Mouse (Mus musculus) brown adipose tissue, adult 24 weeks (tissue): ENCODE data around the gene Rcor2. TPM values are rescaled to one million over a fixed set of nuclear protein-coding genes. Genes with fewer than 3 reads are reported as not detected.

Source experiments
- H3K27ac ChIP-seq: fragments of 200-500 bp; replicated peaks from 2 replicates; pipeline ENCODE4 v1.5.1; 2012; ENCODE audit warnings: low read depth, mild to moderate bottlenecking, low read length
- H3K4me1 ChIP-seq: fragments of 200-500 bp; 2 replicates; pipeline ENCODE4 v1.6.1; 2012; ENCODE audit warnings: low read length, mixed read lengths; ENCODE audit not compliant: control insufficient read depth, insufficient read depth, insufficient read length
- H3K4me3 ChIP-seq: fragments of 200-500 bp; 2 replicates; pipeline ENCODE4 v1.5.1; 2012; ENCODE audit warnings: low read depth, mild to moderate bottlenecking, low read length, moderate library complexity; ENCODE audit not compliant: insufficient read depth
- polyA plus RNA-seq: library from polyadenylated mRNA; stranded (reverse); fragments of >200 nt; gene quantifications from 2 replicates; pipeline ENCODE4 v1.2.4, GENCODE M21; 2012; ENCODE audit not compliant: missing spikeins, insufficient read depth, insufficient read length

The Rcor2 gene
- polyA plus RNA-seq, 1 experiment = 7.8 TPM

GRCm38 (mm10) chr19:7275131-7275789 is 8.1 kb downstream of the Rcor2 start:
- Histone ChIP-seq H3K27ac (no peak overlapping the region), H3K4me1 (peaks cover 15% of the 10 kb centered on the region; the same call in 1 of the 2 replicates), H3K4me3 (no peak overlapping the region)

DNA sequence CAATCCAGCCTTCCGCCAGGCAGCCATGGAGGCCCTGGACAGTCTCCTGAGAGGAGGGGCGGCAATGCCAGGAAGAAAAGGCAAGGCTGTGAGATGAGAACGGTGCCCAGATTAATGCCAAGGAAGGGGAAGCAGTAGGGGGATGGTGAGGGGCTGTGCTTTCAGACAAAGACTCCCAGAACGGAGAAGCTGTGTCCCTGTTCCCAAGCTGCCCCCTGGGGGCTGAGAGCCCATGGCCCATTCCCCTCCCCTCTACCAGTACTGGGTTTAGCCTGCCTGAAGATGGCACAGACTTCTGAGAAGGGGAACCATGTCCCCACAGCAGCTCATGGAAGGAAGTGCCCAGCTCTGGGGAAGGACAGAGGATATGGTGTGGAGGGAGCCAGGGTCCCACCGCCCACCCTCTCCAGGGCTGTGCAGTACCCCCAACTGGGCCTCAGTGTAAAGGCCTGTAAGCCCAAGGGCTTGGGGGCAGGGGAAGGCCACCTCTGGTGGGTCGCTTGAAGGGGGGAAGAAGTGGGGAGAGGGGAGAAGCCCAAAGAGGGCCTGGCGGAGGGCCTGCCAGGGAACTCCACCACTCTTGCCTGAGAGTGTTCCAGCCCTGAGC is 9.0 kb downstream of the Rcor2 start:
- no peak overlapping the region for H3K4me3 ChIP-seq
- peaks cover 15% of the 10 kb centered on the region; the same call in 1 of the 2 replicates for H3K4me1 ChIP-seq
- H3K27ac ChIP-seq = no peak overlapping the region; the same call in 1 of the 2 replicates

- Histone ChIP-seq H3K4me3 (no peak overlapping the region), H3K4me1 (peaks cover 15% of the 10 kb centered on the region; the same call in 1 of the 2 replicates), H3K27ac (no peak overlapping the region)
Measured at GRCm38 (mm10) chr19:7276796-7277195, 9.7 kb downstream of the Rcor2 start.

DNA sequence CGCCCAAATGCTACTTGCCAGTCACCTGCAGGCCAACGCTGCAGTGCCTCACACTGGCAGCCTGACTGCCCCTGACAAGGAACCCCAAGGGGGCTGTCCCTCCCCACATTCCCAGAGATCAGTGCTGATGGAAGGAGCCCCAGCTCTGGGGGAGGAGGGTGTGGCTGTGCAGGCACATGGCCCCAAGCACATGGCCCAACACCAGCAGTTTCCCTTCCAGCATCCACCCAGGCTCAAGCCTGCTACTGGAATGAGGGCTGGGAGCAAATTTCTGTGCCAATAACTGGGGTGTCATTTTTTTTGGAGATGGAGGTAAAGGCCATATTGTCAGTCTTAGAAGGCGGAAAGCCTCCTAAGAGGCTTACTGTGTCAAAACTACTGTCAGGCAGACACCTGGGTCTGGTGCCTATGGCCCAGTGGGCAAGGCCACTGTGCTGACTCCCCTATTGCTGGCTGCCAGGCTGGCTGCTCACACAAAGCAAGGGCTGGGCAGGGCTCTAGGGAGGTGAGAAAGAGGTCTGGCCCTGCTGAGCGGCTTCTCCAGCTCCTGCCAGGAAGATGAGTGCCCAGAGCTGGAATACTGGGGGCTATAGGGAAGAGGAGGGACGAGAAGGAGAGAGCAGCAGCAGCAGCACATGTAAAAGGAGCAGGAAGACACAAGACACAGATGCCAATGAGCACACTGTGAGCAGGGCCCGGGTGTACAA is 11.2 kb downstream of the Rcor2 start:
- Histone ChIP-seq H3K4me3 (no peak overlapping the region), H3K27ac (no peak overlapping the region), H3K4me1 (peaks cover 15% of the 10 kb centered on the region; the same call in 1 of the 2 replicates)

GRCm38 (mm10) chr19:7279114-7279513 is 12.0 kb downstream of the Rcor2 start:
- Histone ChIP-seq H3K27ac (no peak overlapping the region), H3K4me1 (peaks cover 15% of the 10 kb centered on the region; the same call in 1 of the 2 replicates), H3K4me3 (no peak overlapping the region)

GRCm38 (mm10) chr19:7280557-7281330 is 13.6 kb downstream of the Rcor2 start:
- H3K27ac ChIP-seq = no peak overlapping the region
- no peak overlapping the region for H3K4me3 ChIP-seq
- peaks cover 15% of the 10 kb centered on the region; the same call in 1 of the 2 replicates for H3K4me1 ChIP-seq

DNA sequence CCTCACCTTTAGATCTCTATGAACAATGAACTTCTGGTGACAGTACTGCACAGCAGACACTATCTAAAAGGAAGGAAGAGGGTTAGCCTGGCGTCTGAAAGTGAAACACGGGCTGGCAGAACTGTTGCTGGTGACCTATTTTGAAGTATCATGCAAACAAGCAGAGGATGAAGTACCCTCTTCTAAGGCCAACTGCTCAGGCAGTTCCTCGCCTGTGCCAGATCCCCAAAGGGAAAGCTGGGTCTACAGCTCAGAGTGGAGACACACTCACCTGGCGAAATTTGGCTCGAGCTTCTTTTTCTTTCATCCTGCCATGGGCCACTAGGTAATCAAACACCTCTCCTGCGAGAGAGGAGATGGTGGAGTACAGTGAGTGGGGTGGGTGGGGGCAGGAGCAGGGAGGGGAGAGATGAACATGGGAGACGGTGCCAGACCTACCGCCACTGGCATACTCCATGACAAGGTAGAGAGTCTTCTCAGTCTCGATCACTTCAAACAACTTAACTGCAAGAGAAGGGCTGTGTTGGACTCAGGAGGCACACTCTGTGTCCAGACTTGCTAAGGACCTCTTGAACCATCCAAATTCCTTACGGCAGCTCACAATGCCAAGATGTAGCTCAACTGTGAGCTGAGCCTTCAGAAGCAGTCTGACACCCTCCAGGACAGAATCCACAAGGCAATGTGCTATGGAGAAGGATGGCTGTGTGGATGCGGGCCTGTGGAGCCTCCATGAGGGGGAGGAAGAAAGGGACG is 19.6 kb downstream of the Rcor2 start:
- Histone ChIP-seq H3K4me1 (peaks cover under 1% of the 10 kb centered on the region; the same call in 1 of the 2 replicates), H3K4me3 (no peak overlapping the region), H3K27ac (no peak overlapping the region)

GRCm38 (mm10) chr19:7288288-7288687 is 21.2 kb downstream of the Rcor2 start:
- no peak overlapping the region for H3K4me3 ChIP-seq
- H3K27ac ChIP-seq = no peak overlapping the region
- peaks cover 10% of the 10 kb centered on the region for H3K4me1 ChIP-seq

- Histone ChIP-seq H3K4me3 (no peak overlapping the region), H3K27ac (no peak overlapping the region), H3K4me1 (peaks cover 23% of the 10 kb centered on the region)
Measured at GRCm38 (mm10) chr19:7289767-7290166, 22.6 kb downstream of the Rcor2 start.

GRCm38 (mm10) chr19:7291958-7292709 is 25.0 kb downstream of the Rcor2 start:
- Histone ChIP-seq H3K27ac (peak overlapping the region; percentile 55; the same call in 1 of the 2 replicates), H3K4me1 (peaks cover 36% of the 10 kb centered on the region)

GRCm38 (mm10) chr19:7294098-7294876 is 27.2 kb downstream of the Rcor2 start:
- Histone ChIP-seq H3K4me3 (no peak overlapping the region), H3K27ac (peak overlapping the region; percentile 72), H3K4me1 (peaks cover 43% of the 10 kb centered on the region)

More at GRCm38 (mm10) chr19:7291958-7292709, 25.0 kb downstream of the Rcor2 start:
- no peak overlapping the region for H3K4me3 ChIP-seq

GRCm38 (mm10) chr19:7295071-7295658 is 28.0 kb downstream of the Rcor2 start:
- Histone ChIP-seq H3K27ac (peak overlapping the region; percentile 72), H3K4me3 (peak overlapping the region; percentile 27), H3K4me1 (peaks cover 43% of the 10 kb centered on the region)

DNA sequence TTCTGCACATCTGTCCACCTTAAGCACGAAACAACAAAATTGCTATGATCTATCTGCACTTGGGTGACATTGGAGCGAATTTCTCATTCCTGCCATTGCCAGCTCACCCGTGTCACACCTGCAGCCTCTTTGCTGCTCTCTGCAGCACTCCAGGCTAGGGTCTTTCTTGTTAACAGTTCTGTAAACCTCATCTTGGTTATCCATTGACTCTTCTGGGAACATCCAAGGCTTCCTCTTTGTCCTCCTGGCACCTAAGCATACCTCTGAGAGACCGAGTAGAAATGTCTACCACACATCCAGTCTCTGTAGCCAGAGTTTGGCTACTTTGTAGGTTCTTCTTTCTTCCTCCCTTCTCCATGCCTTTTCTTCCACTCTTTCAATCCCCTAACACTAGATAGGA is 28.8 kb downstream of the Rcor2 start:
- H3K4me1 ChIP-seq = peaks cover 44% of the 10 kb centered on the region
- no peak overlapping the region for H3K4me3 ChIP-seq
- H3K27ac ChIP-seq = peak overlapping the region; percentile 15; the same call in 1 of the 2 replicates
